Mouse (Mus musculus): Measurements from ENCODE around the gene Nhp2. TPM values are rescaled to one million over a fixed set of nuclear protein-coding genes. Genes with fewer than 3 reads are reported as not detected.
"Not testable (repeated sequence)": the region's sequence is repeated elsewhere in the genome, so short reads cannot be mapped to it uniquely, and the experiment has no call there.

Nhp2 gene
- polyA plus RNA-seq, 1 experiment from 2014 or later: 103 TPM

- 91% methylated on average over 9 of the region's 9 CpGs for WGBS
- no peaks in the 10 kb centered on the region for H3K27me3 ChIP-seq
- ATAC-seq (ENCODE audit: low FRiP score): no peak
- H3K4me3 ChIP-seq: no peak overlapping the region
- no peak overlapping the region for H3K27ac ChIP-seq
- no peaks in the 10 kb centered on the region for H3K4me1 ChIP-seq
- H3K9me3 ChIP-seq (replicated peaks): no peaks in the 10 kb centered on the region
- H3K9ac ChIP-seq: no peak overlapping the region
- peaks cover 75% of the 10 kb centered on the region for H3K36me3 ChIP-seq
- no peak overlapping the region for H3K4me2 ChIP-seq (replicated peaks)
Observed at GRCm38 (mm10) chr11:51627425-51627824, 7.9 kb downstream of the Nhp2 start.

GRCm38 (mm10) chr11:51627907-51628306 is 8.4 kb downstream of the Nhp2 start:
- WGBS: 88% methylated on average over 8 of the region's 8 CpGs
- H3K27ac ChIP-seq: no peak overlapping the region

GRCm38 (mm10) chr11:51629651-51630314 is 10.2 kb downstream of the Nhp2 start:
- no peak overlapping the region for H3K4me3 ChIP-seq
- 87% methylated on average over 15 of the region's 15 CpGs for WGBS
- no peak overlapping the region for H3K9ac ChIP-seq
- peaks cover 52% of the 10 kb centered on the region for H3K36me3 ChIP-seq
- H3K27me3 ChIP-seq: no peaks in the 10 kb centered on the region
- H3K9me3 ChIP-seq (replicated peaks): no peaks in the 10 kb centered on the region
- no peak overlapping the region for H3K27ac ChIP-seq
- peaks cover 5% of the 10 kb centered on the region for H3K4me1 ChIP-seq
- no peak overlapping the region for H3K4me2 ChIP-seq (replicated peaks)
- no peak for ATAC-seq (ENCODE audit: low FRiP score)

More at GRCm38 (mm10) chr11:51627907-51628306, 8.4 kb downstream of the Nhp2 start:
- Histone ChIP-seq H3K4me1 (no peaks in the 10 kb centered on the region), H3K36me3 (peaks cover 70% of the 10 kb centered on the region), H3K4me2 (replicated peaks) (no peak overlapping the region), H3K9ac (no peak overlapping the region), H3K27me3 (no peaks in the 10 kb centered on the region), H3K4me3 (no peak overlapping the region), H3K9me3 (replicated peaks) (no peaks in the 10 kb centered on the region)
- ATAC-seq (ENCODE audit: low FRiP score): no peak

GRCm38 (mm10) chr11:51632130-51632753 is 12.7 kb downstream of the Nhp2 start:
- ATAC-seq (ENCODE audit: low FRiP score): no peak
- WGBS: 94% methylated on average over 6 of the region's 6 CpGs
- H3K36me3 ChIP-seq: peaks cover 28% of the 10 kb centered on the region

GRCm38 (mm10) chr11:51633200-51633599 is 13.7 kb downstream of the Nhp2 start:
- WGBS: 94% methylated on average over 7 of the region's 7 CpGs
- H3K36me3 ChIP-seq: peaks cover 19% of the 10 kb centered on the region
- ATAC-seq (ENCODE audit: low FRiP score); H3K9ac ChIP-seq; H3K9me3 ChIP-seq (replicated peaks); H3K27ac ChIP-seq; H3K27me3 ChIP-seq; H3K4me2 ChIP-seq (replicated peaks); H3K4me3 ChIP-seq: not testable (repeated sequence)
- H3K4me1 ChIP-seq: peaks cover 21% of the 10 kb centered on the region

More at GRCm38 (mm10) chr11:51632130-51632753, 12.7 kb downstream of the Nhp2 start:
- H3K9me3 ChIP-seq (replicated peaks): no peaks in the 10 kb centered on the region
- H3K4me3 ChIP-seq: no peak overlapping the region
- H3K9ac ChIP-seq: no peak overlapping the region
- no peak overlapping the region for H3K4me2 ChIP-seq (replicated peaks)
- H3K4me1 ChIP-seq: peaks cover 16% of the 10 kb centered on the region
- no peak overlapping the region for H3K27ac ChIP-seq
- H3K27me3 ChIP-seq: no peaks in the 10 kb centered on the region

GRCm38 (mm10) chr11:51633721-51634120 is 14.2 kb downstream of the Nhp2 start:
- peaks cover 21% of the 10 kb centered on the region for H3K4me1 ChIP-seq
- no peak for ATAC-seq (ENCODE audit: low FRiP score)
- H3K9ac ChIP-seq: no peak overlapping the region
- H3K27ac ChIP-seq: no peak overlapping the region
- peaks cover 5% of the 10 kb centered on the region; the same call in 1 of the 2 replicates for H3K27me3 ChIP-seq
- H3K36me3 ChIP-seq: peaks cover 14% of the 10 kb centered on the region
- H3K9me3 ChIP-seq (replicated peaks): no peaks in the 10 kb centered on the region
- H3K4me3 ChIP-seq: no peak overlapping the region
- WGBS: 93% methylated on average over 3 of the region's 3 CpGs
- H3K4me2 ChIP-seq (replicated peaks): no peak overlapping the region

GRCm38 (mm10) chr11:51635127-51635524 is 15.6 kb downstream of the Nhp2 start:
- Histone ChIP-seq H3K27ac (peak overlapping the region; percentile 72; the same call in 1 of the 2 replicates), H3K4me3 (peak overlapping the region; percentile 71), H3K4me1 (peaks cover 21% of the 10 kb centered on the region), H3K9me3 (replicated peaks) (no peaks in the 10 kb centered on the region), H3K4me2 (replicated peaks) (peak overlapping the region; percentile 73), H3K36me3 (0 out of 2 replicates have a peak, but pooled peaks cover 4% of the 10 kb centered on the region), H3K9ac (peak overlapping the region; percentile 67), H3K27me3 (peaks cover 5% of the 10 kb centered on the region; the same call in 1 of the 2 replicates)
- 21% methylated on average over 6 of the region's 6 CpGs for WGBS
- no peak for ATAC-seq (ENCODE audit: low FRiP score)

GRCm38 (mm10) chr11:51635525-51636322 is 16.2 kb downstream of the Nhp2 start, which contains the start of gene Rmnd5b:
TSS of gene Rmnd5b (minus strand) at chr11:51635896.
- Histone ChIP-seq H3K9me3 (replicated peaks) (no peaks in the 10 kb centered on the region), H3K27me3 (peaks cover 5% of the 10 kb centered on the region; the same call in 1 of the 2 replicates), H3K4me2 (replicated peaks) (peak within 1 kb of the TSS; percentile 73), H3K4me3 (peak within 1 kb of the TSS; percentile 71), H3K4me1 (peaks cover 21% of the 10 kb centered on the region), H3K27ac (peak within 1 kb of the TSS; percentile 72), H3K36me3 (0 out of 2 replicates have a peak, but pooled peaks cover 3% of the 10 kb centered on the region), H3K9ac (peak within 1 kb of the TSS; percentile 67)
- peak; percentile 83 for ATAC-seq (ENCODE audit: low FRiP score)
- WGBS: under 1% methylated on average over 61 of the region's 61 CpGs

- H3K4me3 ChIP-seq: peak overlapping the region; percentile 71
- WGBS: 5% methylated on average over 6 of the region's 6 CpGs
- no peaks in the 10 kb centered on the region for H3K9me3 ChIP-seq (replicated peaks)
- no peaks in the 10 kb centered on the region for H3K36me3 ChIP-seq
- peaks cover 5% of the 10 kb centered on the region; the same call in 1 of the 2 replicates for H3K27me3 ChIP-seq
- H3K4me2 ChIP-seq (replicated peaks): peak overlapping the region; percentile 73
- peak overlapping the region; percentile 67 for H3K9ac ChIP-seq
- peak overlapping the region; percentile 72 for H3K27ac ChIP-seq
- 0 out of 2 replicates have a peak, but pooled peaks have one; percentile 29 for ATAC-seq (ENCODE audit: low FRiP score)
- H3K4me1 ChIP-seq: peaks cover 21% of the 10 kb centered on the region
Observed at GRCm38 (mm10) chr11:51636323-51636684, 16.8 kb downstream of the Nhp2 start.

- peak overlapping the region; percentile 32; the same call in 1 of the 2 replicates for H3K9ac ChIP-seq
- no peaks in the 10 kb centered on the region for H3K36me3 ChIP-seq
- no peaks in the 10 kb centered on the region for H3K9me3 ChIP-seq (replicated peaks)
- peak overlapping the region; percentile 12; the same call in 1 of the 2 replicates for H3K27ac ChIP-seq
- H3K27me3 ChIP-seq: peaks cover 5% of the 10 kb centered on the region; the same call in 1 of the 2 replicates
- H3K4me2 ChIP-seq (replicated peaks): peak overlapping the region; percentile 34
- H3K4me1 ChIP-seq: peaks cover 21% of the 10 kb centered on the region
- H3K4me3 ChIP-seq: no peak overlapping the region
- ATAC-seq (ENCODE audit: low FRiP score): no peak
- WGBS: 5% methylated on average over 17 of the region's 17 CpGs
Observed at GRCm38 (mm10) chr11:51637971-51638414, 18.5 kb downstream of the Nhp2 start.

- Histone ChIP-seq H3K27me3 (peaks cover 5% of the 10 kb centered on the region; the same call in 1 of the 2 replicates), H3K9me3 (replicated peaks) (no peaks in the 10 kb centered on the region), H3K36me3 (no peaks in the 10 kb centered on the region), H3K27ac (no peak overlapping the region), H3K4me1 (peaks cover 21% of the 10 kb centered on the region), H3K4me2 (replicated peaks) (no peak overlapping the region), H3K4me3 (no peak overlapping the region), H3K9ac (no peak overlapping the region)
- WGBS: 67% methylated on average over 5 of the region's 5 CpGs
- no peak for ATAC-seq (ENCODE audit: low FRiP score)
Observed at GRCm38 (mm10) chr11:51638497-51638896, 19.0 kb downstream of the Nhp2 start.

- Histone ChIP-seq H3K4me1 (peaks cover 12% of the 10 kb centered on the region), H3K4me3 (no peak overlapping the region), H3K27ac (no peak overlapping the region), H3K4me2 (replicated peaks) (no peak overlapping the region), H3K36me3 (no peaks in the 10 kb centered on the region), H3K9me3 (replicated peaks) (no peaks in the 10 kb centered on the region), H3K9ac (no peak overlapping the region), H3K27me3 (peaks cover 5% of the 10 kb centered on the region; the same call in 1 of the 2 replicates)
- ATAC-seq (ENCODE audit: low FRiP score): no peak
- WGBS: 86% methylated on average over 7 of the region's 7 CpGs
Observed at GRCm38 (mm10) chr11:51640748-51641147, 21.2 kb downstream of the Nhp2 start.
